Comparison of ENCODE assay signal across 16 mouse cellular contexts in genomic region chr3:40666109-40666508, GRCm38 (mm10). TPM values are rescaled to one million over a fixed set of nuclear protein-coding genes. Genes with fewer than 3 reads are reported as not detected.
A peak's percentile ranks its signal among the peaks of the same experiment; 100 is the strongest.
DNase-seq lines count a peak whose midpoint lies in the region; ATAC-seq and TF ChIP-seq lines count a peak whose summit lies in the region.
"Had no signal": no experiment of that assay in that cellular context is flagged by ENCODE, and none has a peak within 500 bp of the region (broad histone marks: within the 10 kb centered on the region; RNA-seq: fewer than 3 reads in every experiment).

No protein-coding gene starts in this region.

- peaks cover 9% of the 10 kb centered on the region for H3K4me1 ChIP-seq in heart, embryonic 12.5 days (replicated peaks)
- H3K4me1 ChIP-seq in lung, adult 2 months (ENCODE audit: control insufficient read depth, insufficient read depth, low read length), result no peaks in the 10 kb centered on the region

- peak; percentile 86 for ATAC-seq in cerebellum, adult (ENCODE audit: insufficient number of reproducible peaks, low FRiP score, low TSS enrichment)
- ATAC-seq in heart, embryonic 12.5 days (ENCODE audit: insufficient number of reproducible peaks, low FRiP score), result no peak
- ATAC-seq: hindbrain, embryonic 16.5 days; lung, postnatal 0 days had no signal

- TF ChIP-seq CTCF in lung, adult 2 months (IDR thresholded peaks at IDR 0.05; ENCODE audit: insufficient read depth, low read length), result no peak

- H3K36me3 ChIP-seq in heart, embryonic 12.5 days, result peaks cover 19% of the 10 kb centered on the region

- DNase-seq in cerebellum, postnatal 4 days (ENCODE audit: low spot score in 2 of 2), result no peak
- DNase-seq in heart, postnatal 14 days, result peak; percentile 29 to 56
- DNase-seq in cerebellum, postnatal 36 days, result peak; percentile 55 to 69
- DNase-seq in lung, adult 2 months, result no peak
- no peak for DNase-seq in testis, postnatal 14 days (ENCODE audit: low spot score)
- no peak for DNase-seq in layer of hippocampus, postnatal 36 days
- DNase-seq: B cell, adult 2 months; kidney, adult 2 months; spleen, adult 18-20 months had no signal

- H3K27me3 ChIP-seq in heart, embryonic 12.5 days (replicated peaks), result no peaks in the 10 kb centered on the region
- H3K27me3 ChIP-seq: megakaryocyte, embryonic 14.5 days had no signal

- 71% methylated on average over 4 of the region's 4 CpGs for WGBS in heart, embryonic 12.5 days
- WGBS in lung, adult 2 months, result 94% methylated on average over 4 of the region's 4 CpGs

- no peak overlapping the region for H3K27ac ChIP-seq in heart, embryonic 12.5 days (ENCODE audit: poor library complexity, severe bottlenecking)
- H3K27ac ChIP-seq: left cerebral cortex, adult 2 months had no signal

- no peak overlapping the region for H3K9ac ChIP-seq in heart, embryonic 12.5 days

- intact Hi-C loops in heart, postnatal 14 days (cut with DNase I), result no loop called here

- no peak overlapping the region for H3K4me2 ChIP-seq in heart, embryonic 12.5 days

- no peak for TF ChIP-seq POLR2A in lung, adult 2 months (IDR thresholded peaks at IDR 0.05; ENCODE audit: borderline replicate concordance, extremely low read depth, low read depth, low read length)

- no peak overlapping the region for H3K4me3 ChIP-seq in heart, embryonic 12.5 days
- H3K4me3 ChIP-seq in lung, adult 2 months (replicated peaks; ENCODE audit: extremely low read depth, low read depth, low read length), result no peak overlapping the region
- H3K4me3 ChIP-seq: left cerebral cortex, adult 2 months; megakaryocyte, embryonic 14.5 days had no signal

- H3K9me3 ChIP-seq in heart, embryonic 12.5 days (replicated peaks), result peaks cover 4% of the 10 kb centered on the region; the same call in 1 of the 2 replicates

RNA-seq across cellular contexts. Expression of gene Slc25a31, which starts 42.5 kb away (rescaled TPM):
- under 1 TPM in 1 of 2 experiments, not detected in 1; 0.39 TPM for total RNA-seq in heart, postnatal 14 days (2021)
- 0.51 and 0.74 TPM in 2 replicates for polyA plus RNA-seq in heart, embryonic 12.5 days (2016; fragmentation: Nextera tagmentation; extraction: Ambion mirVana)
- 0.17 and 0.18 TPM in 2 replicates for polyA plus RNA-seq in lung, adult 2 months (2012; rRNA removed)
- total RNA-seq in layer of hippocampus, postnatal 36 days (2021), result under 1 TPM; 0.25 to 0.28 TPM
- total RNA-seq: left cerebral cortex, adult 2 months; liver, adult 2 months had no signal

Comparison
In these comparisons a context has a peak if more than half of its experiments do, and no peak if none do; other contexts are left out.
1. DNase-seq: peak in heart, postnatal 14 days (2 of 2) and cerebellum, postnatal 36 days (2 of 2); none in cerebellum, postnatal 4 days (0 of 2), lung, adult 2 months (single experiment), testis, postnatal 14 days (single experiment) and layer of hippocampus, postnatal 36 days (0 of 2).